Mouse (Mus musculus): ENCODE measurements around the gene Nme9.
A peak's percentile ranks its signal among the peaks of the same experiment; 100 is the strongest.

The Nme9 gene

DNA sequence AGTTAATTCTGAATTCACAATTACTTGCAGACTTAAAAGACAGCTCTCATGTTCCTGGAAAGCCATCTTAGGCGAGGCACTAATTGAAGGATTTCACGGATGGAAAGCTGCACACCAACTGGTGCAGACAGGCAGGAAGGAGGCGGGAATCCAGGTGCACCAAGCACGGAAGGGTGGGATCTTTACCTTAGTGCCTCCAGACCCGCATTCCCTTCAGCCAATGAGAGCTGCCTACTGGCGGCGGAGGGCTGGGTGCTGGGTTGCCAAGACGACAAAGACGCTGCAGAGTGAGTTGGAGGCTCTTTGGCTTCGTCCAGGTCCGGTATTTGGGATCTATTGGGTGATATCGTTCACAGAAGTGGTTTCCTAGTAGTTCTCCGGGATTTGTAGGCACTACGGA, at the start of gene Nme9:
TSS of gene Nme9 (plus strand) at position 315 of the 400 bp plus-strand sequence.
- DNase-seq, result peak; percentile 29

DNA sequence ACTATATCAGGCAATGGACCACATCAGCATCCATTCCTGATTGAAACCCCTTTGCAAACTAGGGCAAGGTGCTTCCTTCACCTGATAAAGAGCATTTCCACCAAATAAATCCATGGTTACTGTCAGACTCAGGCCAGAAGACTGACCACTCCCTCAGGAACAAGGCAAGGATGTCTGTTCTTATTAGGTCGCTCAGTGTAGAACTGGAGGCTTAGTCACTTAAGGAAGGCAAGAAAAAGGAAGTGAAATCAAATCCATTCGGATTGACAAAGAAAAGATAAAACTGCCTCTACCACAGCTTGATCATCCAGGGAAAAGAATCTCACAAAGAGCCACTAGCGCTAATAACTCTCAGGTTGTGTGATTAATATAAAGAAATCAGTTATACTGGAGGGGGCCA, 42.0 kb upstream of the Nme9 start:
- no peak for DNase-seq

DNA sequence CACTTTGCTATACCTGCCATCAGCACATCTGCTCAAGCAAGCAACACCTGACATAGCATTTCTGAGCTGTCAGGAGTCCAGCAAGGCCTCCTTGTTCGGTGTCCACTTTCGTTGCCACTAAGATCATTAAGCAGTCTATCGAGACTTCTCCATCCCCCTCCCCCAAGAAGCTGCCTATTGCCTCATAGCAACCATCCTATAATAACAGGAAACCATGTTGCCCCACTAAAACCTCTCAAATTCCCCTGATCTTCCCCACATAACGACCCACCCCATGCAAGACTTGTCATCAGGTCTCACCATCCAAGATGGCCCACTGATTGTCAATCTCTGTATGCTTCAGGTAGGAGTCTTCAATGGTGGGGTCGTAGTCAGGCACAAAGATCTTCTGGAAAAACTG, 40.2 kb upstream of the Nme9 start:
- no peak for DNase-seq

DNA sequence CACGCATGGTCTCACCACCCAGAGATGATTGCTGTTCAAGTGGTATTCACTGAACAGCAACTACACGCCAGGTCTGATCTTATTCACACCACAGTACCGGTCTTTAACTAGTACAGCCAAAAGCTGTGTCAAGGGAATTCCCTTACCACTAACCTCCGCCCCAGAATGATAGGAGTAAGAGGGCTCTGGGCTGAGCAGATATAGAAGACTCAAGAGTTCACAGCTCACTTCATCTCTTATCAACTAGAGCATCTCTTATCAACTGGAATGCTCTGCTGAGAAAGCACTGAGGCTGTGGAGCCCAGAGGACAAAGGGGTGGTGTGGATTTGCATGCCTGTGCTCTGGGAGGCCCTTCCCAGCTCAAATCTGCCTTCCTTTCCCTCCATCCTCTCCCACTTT, 39.5 kb upstream of the Nme9 start:
- no peak for DNase-seq

DNA sequence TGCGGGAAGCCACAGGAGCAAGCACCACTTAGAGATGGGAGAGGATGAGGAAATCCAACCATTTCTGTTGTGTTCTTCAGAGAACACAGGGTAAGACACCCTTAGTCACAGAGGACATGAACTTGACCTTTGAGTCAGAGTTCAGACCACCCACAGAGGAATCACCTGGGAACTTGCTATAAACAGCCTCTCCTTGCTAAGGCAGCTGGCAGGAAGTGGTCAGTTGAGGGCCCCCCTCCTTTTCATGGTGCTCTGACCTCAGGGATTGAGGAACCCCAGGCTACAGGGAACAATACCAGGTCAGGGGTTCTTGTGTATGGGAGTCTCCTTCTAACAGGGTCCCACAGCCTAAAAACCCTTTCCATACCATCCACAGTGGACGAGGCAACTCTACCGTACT, 34.5 kb upstream of the Nme9 start:
- no peak for DNase-seq

DNA sequence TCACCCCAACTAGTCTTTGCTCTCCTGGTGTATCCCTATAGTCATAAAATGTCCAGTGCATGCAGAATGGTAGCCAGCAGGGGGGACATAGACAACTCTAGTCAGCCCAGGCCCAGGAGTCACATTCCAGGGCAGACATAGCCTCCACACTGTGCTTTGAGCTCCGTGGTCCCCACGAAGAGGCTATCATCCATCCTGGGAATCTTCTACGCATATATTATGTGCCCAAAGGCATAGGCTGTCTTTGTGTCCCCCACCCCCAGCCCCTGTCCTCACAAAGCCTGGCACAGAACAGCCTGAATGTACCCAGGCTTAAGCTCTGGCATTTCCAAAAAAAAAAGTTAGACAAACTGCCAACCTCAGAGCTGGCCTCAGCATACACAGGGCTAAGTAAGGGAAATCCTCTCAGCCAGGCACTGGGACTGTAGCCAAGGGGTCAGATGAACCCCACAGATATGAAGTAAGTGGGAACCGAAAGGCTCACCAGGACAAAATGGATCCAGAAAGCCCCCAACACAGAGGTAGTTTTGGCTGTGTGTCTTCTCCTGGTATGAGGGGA, 33.9 kb upstream of the Nme9 start:
- no peak for DNase-seq

DNA sequence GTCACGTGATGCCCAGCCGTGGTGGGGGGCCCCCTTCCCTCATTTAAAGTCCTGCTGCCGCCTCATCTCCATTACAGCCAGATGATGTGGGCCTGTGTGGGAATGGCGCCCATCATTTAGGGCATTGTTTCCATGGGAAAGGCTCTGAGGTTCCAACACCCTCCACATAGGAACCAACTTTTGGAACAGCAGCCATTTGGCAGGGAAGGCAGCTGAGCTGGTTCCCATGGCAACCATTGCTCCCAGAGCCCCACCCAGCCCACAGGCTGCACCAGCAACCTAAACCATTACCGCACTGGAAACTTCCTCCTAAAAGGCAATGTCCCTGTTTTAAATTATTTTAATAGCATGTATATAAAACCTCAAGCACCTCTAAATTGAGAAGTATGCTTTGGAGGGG, 32.9 kb upstream of the Nme9 start:
- no peak for DNase-seq

DNA sequence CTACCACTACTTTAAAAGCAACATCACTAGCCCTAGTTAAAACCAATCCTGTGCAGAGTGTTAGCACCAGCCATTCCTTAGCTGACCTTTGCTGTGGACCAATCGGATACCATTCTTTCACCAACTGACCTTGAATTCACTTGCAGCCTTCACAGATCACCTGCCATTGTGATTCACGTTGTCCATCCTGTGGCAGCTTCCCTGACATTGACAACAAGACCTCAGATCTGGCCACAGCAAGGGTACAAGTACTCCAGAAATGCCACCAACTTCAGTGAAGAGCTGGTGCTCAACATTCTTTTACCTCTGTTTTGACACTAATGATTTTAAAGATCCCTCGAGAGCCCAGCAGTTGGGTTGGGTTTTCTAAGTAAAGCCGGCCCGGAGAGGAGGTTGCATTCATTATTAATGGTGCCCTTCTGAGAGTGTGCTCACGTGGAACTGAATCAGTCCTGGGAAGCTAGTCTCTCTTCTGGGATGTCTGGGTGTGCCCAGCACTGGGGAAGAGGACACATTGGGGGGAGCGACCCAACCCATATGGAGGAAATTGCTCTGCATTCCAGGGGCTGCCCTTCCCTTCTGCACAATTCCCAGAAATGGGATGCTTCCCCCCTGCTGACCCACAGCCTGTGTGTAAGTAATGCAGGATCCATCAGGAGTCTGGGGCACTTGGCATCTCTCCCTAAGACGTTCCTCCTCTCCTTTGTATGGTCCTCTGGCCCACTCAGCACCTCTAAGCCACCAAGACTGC, 31.1 kb upstream of the Nme9 start:
- DNase-seq, result no peak

DNA sequence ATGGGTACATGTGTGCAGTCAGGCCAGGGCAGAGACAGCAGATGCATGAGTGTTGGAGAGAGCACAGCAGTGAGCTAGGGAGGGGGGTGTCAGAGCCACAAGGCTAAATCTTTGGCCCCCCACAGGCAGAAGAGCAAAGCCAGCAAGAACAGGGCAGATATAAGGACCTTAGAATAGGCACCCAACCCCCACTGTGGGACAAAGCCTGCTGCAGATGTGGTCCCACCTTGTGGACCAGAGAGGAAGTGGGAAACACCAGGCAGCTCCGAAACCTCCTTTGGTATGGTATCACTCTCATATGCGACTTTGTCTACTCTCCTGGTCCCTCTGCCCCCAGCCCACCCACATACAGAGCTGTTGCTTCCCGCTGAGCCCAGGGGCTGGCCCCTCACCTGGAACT, 29.4 kb upstream of the Nme9 start:
- DNase-seq, result no peak

DNA sequence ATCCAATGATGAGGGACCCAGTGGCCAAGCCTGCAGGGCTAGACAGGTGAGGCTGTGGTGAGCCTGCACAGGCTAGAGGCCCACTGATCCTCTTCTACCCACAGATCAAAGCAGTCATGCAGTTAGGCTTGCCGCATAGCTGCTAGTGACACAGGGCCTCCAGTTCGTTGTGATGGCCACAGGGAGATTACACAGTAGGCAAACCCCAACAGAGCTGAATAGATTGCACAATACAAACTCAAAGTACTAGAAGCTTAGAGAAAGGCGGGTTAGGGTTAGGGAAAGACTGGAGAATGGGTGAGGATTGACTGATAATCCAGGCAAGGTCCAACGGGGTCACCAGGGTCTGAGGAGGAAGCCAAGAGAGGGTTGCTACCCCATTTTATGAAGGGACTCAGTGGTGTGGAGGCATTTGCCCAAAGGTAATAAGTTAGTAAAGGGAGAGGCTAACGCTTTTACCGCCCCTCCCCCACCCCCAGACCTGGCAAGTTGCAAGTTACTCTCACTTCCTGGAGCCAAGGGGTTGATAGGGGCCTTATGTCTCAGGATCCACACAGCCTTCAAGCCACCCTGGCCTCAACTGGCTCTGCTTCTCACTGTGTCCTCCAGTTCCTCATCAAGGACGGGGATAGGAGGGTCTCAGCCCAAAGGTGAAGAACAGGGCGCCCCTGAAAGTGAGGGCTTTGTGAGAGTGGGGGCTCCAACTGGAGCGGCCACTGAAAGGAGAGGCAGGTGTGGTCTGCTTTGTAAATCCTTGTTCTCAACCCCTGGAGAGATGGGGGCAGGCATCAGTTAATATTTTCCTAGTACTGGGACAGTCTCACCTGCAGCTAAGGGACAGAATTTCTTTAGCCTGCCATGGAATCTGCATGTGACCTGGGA, 27.3 kb upstream of the Nme9 start:
- no peak for DNase-seq

DNA sequence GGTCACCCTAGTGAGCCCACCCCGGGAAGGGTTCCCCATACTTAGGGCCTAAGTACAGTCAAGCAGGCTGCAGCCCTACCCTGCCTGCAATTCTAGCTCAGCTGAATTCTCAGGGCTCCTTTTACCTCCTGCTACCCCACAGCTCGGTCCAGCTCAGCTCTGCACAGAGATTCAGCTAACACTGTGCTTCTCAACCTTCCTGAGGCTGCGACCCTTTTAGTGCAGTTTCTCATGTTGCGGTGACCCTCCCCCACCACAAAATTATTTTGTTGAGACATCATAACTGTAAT, 26.8 kb upstream of the Nme9 start:
- DNase-seq, result no peak

DNA sequence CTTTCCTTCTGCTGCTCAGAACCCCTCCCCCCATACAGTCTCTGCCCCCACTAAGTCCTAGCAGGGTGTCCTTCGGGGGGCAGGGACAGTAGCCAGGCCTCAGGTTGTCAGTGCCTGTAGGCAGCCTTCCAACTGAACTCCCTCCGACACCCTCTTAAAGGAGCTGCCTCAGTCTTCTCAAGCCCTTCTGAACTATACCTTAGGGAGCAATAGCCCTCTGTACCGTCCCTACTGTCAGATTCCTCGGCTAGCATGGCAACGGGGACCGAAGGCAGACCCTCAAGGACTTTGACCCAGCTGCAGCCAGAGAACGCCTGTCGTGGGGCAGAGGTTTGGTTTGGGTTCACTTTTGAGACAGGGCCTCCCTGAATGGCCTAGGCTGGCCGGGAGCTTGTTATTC, 26.0 kb upstream of the Nme9 start:
- DNase-seq, result no peak

DNA sequence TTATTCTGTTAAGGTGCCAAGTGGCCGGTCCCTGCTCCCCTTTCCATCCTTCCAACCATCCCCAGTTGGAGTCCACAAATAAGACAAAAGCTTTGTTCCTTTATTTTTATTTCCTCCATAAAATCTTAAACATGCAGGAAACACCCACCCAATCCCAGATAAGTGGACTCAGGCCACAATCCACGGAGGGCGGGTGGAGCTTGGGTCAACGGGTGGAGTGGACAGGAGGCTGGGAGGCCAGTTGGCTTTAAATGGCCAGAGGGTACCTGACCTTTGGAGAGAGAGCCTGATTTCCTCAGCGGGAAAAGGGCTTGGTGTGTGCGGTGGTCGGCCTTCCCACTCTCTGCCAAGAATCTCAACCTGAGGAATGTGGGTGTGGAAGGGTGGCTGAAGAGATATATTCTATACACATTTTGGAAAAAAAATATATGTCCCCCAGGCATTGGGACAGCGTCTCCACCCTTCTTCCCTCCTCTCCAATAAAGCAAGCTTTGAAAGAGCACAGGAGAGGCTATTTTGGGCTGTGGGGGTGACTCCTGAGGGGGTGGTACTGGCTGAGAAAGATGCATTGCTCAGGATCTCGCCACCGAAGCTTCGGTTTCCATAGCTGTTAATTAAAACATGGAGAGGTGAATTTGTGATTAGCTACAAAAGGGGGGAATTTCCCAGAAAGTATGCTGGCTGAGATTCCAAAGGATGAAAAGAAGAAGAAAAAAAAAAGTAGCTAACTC, 22.5 kb upstream of the Nme9 start:
- no peak for DNase-seq

DNA sequence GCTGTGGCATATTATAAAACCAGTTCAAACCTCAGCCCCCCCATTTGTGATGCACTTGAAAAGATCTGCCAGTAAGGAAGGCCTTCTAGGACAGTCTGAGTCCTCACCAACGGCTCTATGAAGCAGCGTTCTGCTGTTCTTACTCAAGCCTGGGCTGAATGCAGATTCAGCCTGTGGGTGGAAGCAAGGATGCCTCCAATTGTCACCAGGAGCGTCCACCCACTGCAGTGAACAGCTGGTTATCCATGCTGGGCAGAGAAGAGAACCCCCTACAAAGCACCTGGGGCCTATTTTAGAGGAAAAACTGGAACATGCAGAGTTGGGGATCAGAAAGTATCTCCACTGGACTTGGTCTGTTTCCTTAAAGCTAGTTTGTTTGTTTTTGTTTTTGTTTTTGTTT, 21.4 kb upstream of the Nme9 start:
- no peak for DNase-seq

DNA sequence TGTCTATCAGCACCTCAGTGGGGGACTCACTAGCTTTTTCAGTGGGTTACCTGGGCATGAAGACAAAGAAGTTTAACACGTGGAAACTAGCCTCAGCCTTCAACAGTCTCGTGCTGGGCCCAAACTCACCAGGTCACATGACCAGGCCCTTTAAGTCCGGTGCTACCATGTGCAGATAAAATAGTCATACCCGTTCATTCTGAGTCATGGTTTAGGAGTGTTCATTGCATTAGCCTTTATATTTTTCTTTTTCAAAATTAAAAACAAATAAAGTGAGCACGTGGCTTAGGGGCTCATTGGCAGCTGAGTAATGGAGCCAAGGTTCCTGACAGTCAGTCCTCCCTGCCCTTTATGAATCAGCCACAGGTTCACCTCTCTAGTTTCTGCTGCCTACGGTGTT, 20.5 kb upstream of the Nme9 start:
- DNase-seq, result no peak

DNA sequence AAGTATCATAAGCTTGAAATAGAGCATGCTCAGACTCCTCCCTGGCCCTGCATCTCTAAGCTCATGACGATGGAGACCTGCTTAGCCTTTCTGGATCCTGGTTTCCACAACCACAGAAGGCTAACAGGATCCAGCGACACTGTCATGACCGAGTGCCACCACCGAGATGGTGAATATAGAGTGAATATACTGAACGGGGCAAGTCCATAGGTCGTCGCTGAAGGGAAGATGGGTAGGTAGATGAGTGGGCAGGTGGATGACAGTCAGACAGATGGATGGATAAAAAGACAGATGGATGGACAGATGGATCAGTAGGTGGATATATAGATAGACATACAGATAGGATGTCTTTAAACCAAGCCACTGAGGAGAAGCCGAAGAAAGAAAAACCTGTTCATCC, 19.9 kb upstream of the Nme9 start:
- DNase-seq, result no peak

DNA sequence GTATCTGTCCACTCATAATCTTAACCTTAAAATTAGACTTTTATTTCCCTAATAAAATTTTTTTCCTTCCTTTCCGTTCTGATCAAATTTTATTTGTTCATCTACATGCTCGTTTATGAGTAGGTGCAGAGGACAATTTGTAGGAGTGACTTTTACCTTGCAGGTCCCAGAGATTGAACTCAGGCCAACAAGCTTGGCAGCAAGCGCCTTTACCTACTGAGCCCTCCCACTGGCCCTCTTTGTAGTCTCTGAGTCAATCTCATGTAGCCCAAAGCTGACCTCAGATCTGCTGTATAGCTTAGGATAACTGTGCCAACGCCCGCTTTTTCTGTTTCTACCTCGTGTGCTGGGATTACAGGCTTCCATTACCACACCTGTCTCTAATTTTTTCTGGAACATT, 19.3 kb upstream of the Nme9 start:
- DNase-seq, result no peak

DNA sequence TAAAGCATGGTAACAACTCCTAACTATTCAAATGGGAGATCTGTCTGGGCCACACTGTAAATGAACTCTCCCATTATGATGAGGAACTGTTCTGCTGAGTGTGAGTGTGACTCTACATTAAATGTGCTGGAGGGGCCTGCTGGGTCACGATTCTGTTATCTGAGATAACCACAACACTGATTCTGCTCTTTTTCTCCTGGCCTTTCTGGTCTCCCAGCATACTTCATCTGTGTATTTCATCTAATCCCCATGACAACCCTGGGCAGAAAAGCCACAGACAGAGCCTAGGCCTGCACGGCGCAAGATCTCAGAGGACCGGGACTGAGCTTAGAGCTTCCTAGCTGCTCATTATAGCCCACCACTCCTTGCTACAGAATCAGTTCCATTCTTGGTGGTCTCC, 18.8 kb upstream of the Nme9 start:
- no peak for DNase-seq

DNA sequence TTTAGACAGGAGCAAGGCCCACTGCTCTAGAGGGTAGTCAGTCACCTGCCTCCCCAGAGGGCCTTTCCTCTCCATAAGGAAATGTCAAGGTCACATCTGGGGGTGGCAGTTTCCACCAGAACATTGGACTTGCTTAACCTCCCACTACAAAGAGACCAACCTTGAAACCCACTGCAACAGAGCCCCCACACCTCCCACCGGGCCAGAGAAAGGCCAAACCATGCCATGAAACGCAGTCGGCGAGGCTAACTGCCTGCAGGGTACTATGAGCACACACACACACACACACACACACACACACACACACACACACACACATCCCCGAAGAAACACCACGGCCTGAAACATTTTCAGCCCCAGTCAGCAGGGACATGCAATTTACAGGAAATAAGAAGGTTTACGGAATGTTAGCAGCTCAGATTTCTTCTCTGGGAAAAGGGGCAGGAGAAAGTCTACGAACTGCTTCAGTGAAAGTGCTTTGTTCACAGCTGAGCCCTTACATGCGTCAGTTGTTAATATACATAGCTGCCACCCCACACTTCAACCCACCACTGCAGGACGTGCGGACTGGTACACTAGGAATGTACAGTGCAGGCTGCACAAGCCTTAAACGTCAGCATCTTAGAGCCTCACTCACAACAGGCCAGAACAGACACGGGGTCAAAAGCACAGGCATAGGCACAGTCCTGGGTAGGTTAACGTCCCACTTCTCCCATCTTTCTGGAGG, 16.2 kb upstream of the Nme9 start:
- peak; percentile 42 for DNase-seq

DNA sequence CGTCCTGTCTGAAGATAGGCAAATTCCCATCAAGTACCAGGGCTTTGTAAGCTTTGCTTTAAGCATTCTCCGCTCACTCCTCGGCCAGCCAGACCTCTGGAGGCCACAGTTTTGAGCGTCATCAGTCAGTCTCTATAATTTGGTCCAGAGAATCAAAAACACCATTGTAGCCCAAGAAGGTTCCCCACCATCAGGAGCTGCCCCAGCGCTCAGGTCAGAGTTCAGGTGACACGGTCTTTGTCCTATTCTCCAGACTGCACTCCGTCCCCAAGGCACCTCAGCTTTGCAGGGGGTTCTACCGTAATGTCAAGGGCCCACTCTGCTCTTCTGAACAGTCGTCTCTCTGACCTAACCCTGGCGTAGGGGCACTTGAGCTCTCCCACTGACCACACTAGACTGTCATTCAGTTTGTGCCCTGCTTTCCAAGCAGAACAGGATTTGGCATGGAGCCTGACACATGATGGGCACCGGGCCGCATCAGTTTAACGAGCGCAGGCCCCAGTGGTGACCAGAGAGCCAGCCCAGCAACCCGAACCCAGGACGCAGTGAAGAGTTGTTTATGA, 15.6 kb upstream of the Nme9 start:
- peak; percentile 49 for DNase-seq

DNA sequence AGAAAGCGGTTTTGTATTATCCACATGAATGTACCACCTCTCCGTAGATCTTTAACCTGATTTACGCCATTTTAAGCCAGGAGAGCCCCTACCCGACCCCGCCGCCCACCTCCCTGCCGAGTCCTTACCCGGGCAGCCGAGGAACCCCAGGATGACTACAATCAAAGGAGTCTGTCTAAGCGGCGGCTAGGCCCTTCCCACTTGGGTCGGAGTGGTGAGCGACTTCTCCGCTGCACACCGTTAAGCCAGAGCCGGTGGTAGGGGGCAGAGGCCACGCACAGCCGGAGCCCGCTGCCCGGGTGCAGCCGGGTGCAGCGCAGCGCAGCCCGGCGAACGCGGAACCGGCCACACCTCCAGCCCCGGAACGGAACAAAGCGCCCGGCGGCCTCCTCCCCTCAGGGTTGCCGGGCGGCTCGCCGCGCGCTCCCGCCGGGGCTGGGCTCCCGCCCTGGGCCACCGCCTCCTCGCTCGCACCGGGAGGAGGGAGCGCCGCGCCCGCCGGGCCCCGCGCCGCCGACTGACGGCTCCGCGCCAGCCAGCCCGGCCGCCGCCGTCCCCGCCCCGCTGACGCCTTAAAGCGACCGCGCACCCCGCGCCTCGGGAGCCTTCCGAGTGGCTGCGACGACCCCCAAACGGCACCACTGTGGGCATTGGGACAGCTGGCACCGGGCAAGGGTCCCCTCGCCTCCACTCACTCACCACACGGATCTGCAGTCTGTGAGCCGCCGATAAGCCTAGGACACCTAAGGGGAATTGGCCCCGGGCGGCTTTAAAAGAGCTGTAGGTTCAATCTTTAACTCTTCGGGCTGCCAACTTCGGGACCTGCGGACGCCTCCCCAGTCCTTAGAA, 14.9 kb upstream of the Nme9 start:
- peak; percentile 83 for DNase-seq

Measured in embryo, embryonic 11 days (tissue).